Mouse (Mus musculus): Measurements from ENCODE around the gene Pxdn. TPM values are rescaled to one million over a fixed set of nuclear protein-coding genes. Genes with fewer than 3 reads are reported as not detected.

Pxdn gene
- polyA plus RNA-seq, 1 experiment from 2014 or later = 92.0 TPM

DNA sequence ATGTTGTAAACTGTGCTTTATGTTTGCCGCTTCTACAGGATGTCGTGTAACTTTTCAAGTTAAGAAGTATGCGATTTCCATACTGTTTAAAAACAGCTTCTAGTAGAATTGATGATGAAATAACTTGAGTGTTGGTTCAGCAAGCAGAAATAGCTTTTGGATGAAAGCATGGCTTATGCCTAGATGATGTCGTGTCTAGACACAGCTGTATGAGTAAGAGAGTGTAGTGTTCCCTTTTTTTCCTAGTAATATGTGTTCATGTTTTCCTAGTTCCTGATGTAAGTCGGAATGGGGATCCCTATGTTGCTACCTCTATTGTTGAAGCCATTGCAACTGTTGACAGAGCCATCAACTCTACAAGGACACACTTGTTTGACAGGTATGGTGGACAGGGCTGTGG lies 61.5 kb downstream of the Pxdn start:
- H3K4me3 ChIP-seq (ENCODE audit: control insufficient read depth in 1 of 2, insufficient read depth in 1 of 2, low read depth in 1 of 2, low read length in 2 of 2) = no peak overlapping the region
- peaks cover 97% of the 10 kb centered on the region for H3K36me3 ChIP-seq (ENCODE audit: control insufficient read depth, insufficient read depth, low read length)
- H3K27ac ChIP-seq (replicated peaks in 1 of 2; ENCODE audit: control insufficient read depth in 1 of 2, insufficient read depth in 1 of 2, low read depth in 2 of 2, low read length in 2 of 2) = no peak overlapping the region
- ATAC-seq (ENCODE audit: insufficient number of reproducible peaks, insufficient read depth, low FRiP score, low read depth) = no peak
- H3K4me2 ChIP-seq (ENCODE audit: low read length) = no peak overlapping the region
- no peaks in the 10 kb centered on the region for H3K27me3 ChIP-seq (ENCODE audit: control insufficient read depth, insufficient read depth, low read length)
- WGBS = 82% methylated on average over 5 of the region's 5 CpGs
- no peaks in the 10 kb centered on the region for H3K4me1 ChIP-seq (ENCODE audit: control insufficient read depth in 2 of 2, insufficient read depth in 2 of 2, low read length in 2 of 2)
- no peak overlapping the region for H3K9ac ChIP-seq (ENCODE audit: low read length)
- no peaks in the 10 kb centered on the region for H3K9me3 ChIP-seq (ENCODE audit: control insufficient read depth, low read length)

DNA sequence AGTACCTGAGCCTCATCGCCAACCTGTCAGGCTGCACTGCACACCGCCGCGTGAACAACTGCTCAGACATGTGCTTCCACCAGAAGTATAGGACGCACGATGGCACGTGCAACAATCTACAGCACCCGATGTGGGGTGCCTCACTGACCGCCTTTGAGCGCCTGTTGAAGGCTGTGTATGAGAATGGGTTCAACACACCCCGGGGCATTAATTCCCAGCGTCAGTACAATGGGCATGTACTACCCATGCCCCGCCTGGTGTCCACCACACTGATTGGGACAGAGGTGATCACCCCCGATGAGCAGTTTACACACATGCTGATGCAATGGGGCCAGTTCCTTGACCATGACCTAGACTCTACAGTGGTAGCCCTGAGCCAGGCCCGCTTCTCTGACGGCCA lies 64.5 kb downstream of the Pxdn start:
- Histone ChIP-seq H3K4me1 (ENCODE audit: control insufficient read depth in 2 of 2, insufficient read depth in 2 of 2, low read length in 2 of 2) (no peaks in the 10 kb centered on the region), H3K4me3 (ENCODE audit: control insufficient read depth in 1 of 2, insufficient read depth in 1 of 2, low read depth in 1 of 2, low read length in 2 of 2) (no peak overlapping the region), H3K27ac (replicated peaks in 1 of 2; ENCODE audit: control insufficient read depth in 1 of 2, insufficient read depth in 1 of 2, low read depth in 2 of 2, low read length in 2 of 2) (no peak overlapping the region), H3K36me3 (ENCODE audit: control insufficient read depth, insufficient read depth, low read length) (peaks cover 92% of the 10 kb centered on the region), H3K4me2 (ENCODE audit: low read length) (no peak overlapping the region), H3K9ac (ENCODE audit: low read length) (no peak overlapping the region), H3K27me3 (ENCODE audit: control insufficient read depth, insufficient read depth, low read length) (no peaks in the 10 kb centered on the region), H3K9me3 (ENCODE audit: control insufficient read depth, low read length) (no peaks in the 10 kb centered on the region)
- WGBS = 96% methylated on average over 16 of the region's 16 CpGs
- no peak for ATAC-seq (ENCODE audit: insufficient number of reproducible peaks, insufficient read depth, low FRiP score, low read depth)

DNA sequence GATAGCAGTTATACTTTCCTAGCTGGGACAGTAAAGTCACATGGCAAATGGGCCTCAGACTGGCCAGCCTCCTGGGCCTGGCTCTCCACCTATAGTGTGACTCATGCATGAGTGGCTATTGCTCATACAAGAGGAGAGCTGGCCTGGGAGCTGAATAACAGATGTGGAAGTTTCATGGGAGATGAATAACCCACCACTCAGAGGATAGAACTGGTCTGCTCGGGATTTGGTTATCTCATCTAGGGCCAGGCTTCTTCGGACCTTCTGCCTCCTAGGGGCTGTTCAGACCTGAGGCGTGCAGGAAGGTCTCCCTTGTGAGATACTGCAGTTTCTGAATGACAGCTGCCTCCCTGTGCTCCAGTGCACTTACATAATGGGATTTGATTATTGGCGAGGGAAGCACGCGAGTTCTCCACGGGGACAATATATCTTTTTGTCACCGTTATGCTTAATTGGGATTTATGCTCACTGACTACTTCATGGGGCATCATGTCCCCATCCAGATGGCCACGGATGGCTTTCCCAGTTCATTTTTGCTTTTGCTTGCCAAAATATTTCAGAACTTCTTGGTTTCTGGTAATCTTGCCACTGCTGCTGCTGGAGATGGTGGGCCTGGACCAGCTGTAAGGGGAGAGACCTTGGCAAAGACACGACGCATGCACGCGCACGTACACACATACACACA lies 66.4 kb downstream of the Pxdn start:
- Histone ChIP-seq H3K27me3 (ENCODE audit: control insufficient read depth, insufficient read depth, low read length) (no peaks in the 10 kb centered on the region), H3K36me3 (ENCODE audit: control insufficient read depth, insufficient read depth, low read length) (peaks cover 90% of the 10 kb centered on the region), H3K9me3 (ENCODE audit: control insufficient read depth, low read length) (no peaks in the 10 kb centered on the region), H3K9ac (ENCODE audit: low read length) (no peak overlapping the region), H3K4me1 (ENCODE audit: control insufficient read depth in 2 of 2, insufficient read depth in 2 of 2, low read length in 2 of 2) (no peaks in the 10 kb centered on the region), H3K4me3 (ENCODE audit: control insufficient read depth in 1 of 2, insufficient read depth in 1 of 2, low read depth in 1 of 2, low read length in 2 of 2) (no peak overlapping the region), H3K4me2 (ENCODE audit: low read length) (no peak overlapping the region), H3K27ac (replicated peaks in 1 of 2; ENCODE audit: control insufficient read depth in 1 of 2, insufficient read depth in 1 of 2, low read depth in 2 of 2, low read length in 2 of 2) (no peak overlapping the region)
- WGBS = 89% methylated on average over 14 of the region's 14 CpGs
- ATAC-seq (ENCODE audit: insufficient number of reproducible peaks, insufficient read depth, low FRiP score, low read depth) = no peak

DNA sequence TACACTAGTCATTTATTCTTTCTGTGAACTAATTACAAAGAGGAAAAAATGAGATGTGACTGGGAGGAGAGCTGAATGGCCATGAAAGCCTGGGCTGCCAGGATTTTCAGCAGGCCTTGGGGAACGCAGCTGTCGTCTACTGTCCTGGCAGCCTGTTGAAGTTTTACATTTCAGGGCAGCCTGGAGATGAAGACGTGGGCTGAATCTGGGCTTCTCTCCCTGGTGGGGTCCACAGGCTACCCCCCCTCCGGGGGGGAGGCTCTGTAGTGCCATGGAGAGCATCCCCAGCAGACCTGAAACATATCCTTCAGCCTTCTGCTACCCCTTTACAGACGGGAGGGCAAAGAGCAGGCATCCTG lies 66.9 kb downstream of the Pxdn start:
- ATAC-seq (ENCODE audit: insufficient number of reproducible peaks, insufficient read depth, low FRiP score, low read depth) = no peak
- WGBS = 89% methylated on average over 5 of the region's 5 CpGs
- Histone ChIP-seq H3K36me3 (ENCODE audit: control insufficient read depth, insufficient read depth, low read length) (peaks cover 90% of the 10 kb centered on the region), H3K27me3 (ENCODE audit: control insufficient read depth, insufficient read depth, low read length) (no peaks in the 10 kb centered on the region), H3K4me2 (ENCODE audit: low read length) (no peak overlapping the region), H3K9ac (ENCODE audit: low read length) (no peak overlapping the region), H3K27ac (replicated peaks in 1 of 2; ENCODE audit: control insufficient read depth in 1 of 2, insufficient read depth in 1 of 2, low read depth in 2 of 2, low read length in 2 of 2) (no peak overlapping the region), H3K4me3 (ENCODE audit: control insufficient read depth in 1 of 2, insufficient read depth in 1 of 2, low read depth in 1 of 2, low read length in 2 of 2) (no peak overlapping the region), H3K9me3 (ENCODE audit: control insufficient read depth, low read length) (no peaks in the 10 kb centered on the region), H3K4me1 (ENCODE audit: control insufficient read depth in 2 of 2, insufficient read depth in 2 of 2, low read length in 2 of 2) (no peaks in the 10 kb centered on the region)

DNA sequence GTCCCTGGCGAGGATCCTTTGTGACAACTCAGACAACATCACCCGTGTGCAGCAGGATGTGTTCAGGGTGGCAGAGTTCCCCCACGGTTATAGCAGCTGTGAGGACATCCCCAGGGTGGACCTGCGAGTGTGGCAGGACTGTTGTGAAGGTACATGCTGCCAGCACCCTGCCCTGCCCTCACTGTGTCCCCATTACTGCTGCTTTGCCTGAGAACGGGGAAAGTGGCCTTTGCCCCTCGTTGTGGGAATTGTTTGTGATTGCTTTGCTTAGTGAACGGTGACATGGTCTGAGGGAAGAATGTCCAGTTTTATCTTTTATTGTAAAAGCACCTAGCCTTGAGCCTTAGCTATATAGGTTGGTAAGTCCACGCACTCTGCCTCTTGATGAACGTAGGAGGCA lies 69.2 kb downstream of the Pxdn start:
- Histone ChIP-seq H3K27me3 (ENCODE audit: control insufficient read depth, insufficient read depth, low read length) (no peaks in the 10 kb centered on the region), H3K9ac (ENCODE audit: low read length) (no peak overlapping the region), H3K4me3 (ENCODE audit: control insufficient read depth in 1 of 2, insufficient read depth in 1 of 2, low read depth in 1 of 2, low read length in 2 of 2) (no peak overlapping the region), H3K36me3 (ENCODE audit: control insufficient read depth, insufficient read depth, low read length) (peaks cover 90% of the 10 kb centered on the region), H3K4me2 (ENCODE audit: low read length) (no peak overlapping the region), H3K27ac (replicated peaks in 1 of 2; ENCODE audit: control insufficient read depth in 1 of 2, insufficient read depth in 1 of 2, low read depth in 2 of 2, low read length in 2 of 2) (no peak overlapping the region), H3K9me3 (ENCODE audit: control insufficient read depth, low read length) (no peaks in the 10 kb centered on the region), H3K4me1 (ENCODE audit: control insufficient read depth in 2 of 2, insufficient read depth in 2 of 2, low read length in 2 of 2) (no peaks in the 10 kb centered on the region)
- no peak for ATAC-seq (ENCODE audit: insufficient number of reproducible peaks, insufficient read depth, low FRiP score, low read depth)
- 82% methylated on average over 9 of the region's 9 CpGs for WGBS

DNA sequence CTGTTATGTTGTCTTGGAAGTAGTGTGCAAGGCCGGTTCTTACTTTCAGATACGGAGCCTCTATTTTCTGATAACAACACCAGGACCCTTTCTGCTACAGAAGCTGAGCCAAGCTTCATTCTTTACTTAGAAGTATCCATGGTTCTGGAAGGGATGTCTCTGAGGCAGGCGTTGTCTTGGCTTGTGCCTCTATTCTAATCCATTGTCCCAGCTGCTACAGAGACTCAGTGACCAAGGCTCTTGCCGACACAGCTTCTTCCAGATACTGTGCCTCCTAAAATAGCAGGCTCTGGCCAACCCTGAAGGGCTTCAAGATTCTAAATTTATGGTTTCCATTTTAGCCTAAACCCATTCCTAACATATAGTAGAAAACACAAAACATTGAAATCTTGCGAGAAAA lies 71.3 kb downstream of the Pxdn start:
- H3K4me3 ChIP-seq (ENCODE audit: control insufficient read depth in 1 of 2, insufficient read depth in 1 of 2, low read depth in 1 of 2, low read length in 2 of 2) = no peak overlapping the region
- H3K4me2 ChIP-seq (ENCODE audit: low read length) = no peak overlapping the region
- H3K36me3 ChIP-seq (ENCODE audit: control insufficient read depth, insufficient read depth, low read length) = peaks cover 90% of the 10 kb centered on the region
- no peak for ATAC-seq (ENCODE audit: insufficient number of reproducible peaks, insufficient read depth, low FRiP score, low read depth)
- 67% methylated on average over 5 of the region's 5 CpGs for WGBS
- H3K9ac ChIP-seq (ENCODE audit: low read length) = no peak overlapping the region
- H3K4me1 ChIP-seq (ENCODE audit: control insufficient read depth in 2 of 2, insufficient read depth in 2 of 2, low read length in 2 of 2) = no peaks in the 10 kb centered on the region
- H3K9me3 ChIP-seq (ENCODE audit: control insufficient read depth, low read length) = no peaks in the 10 kb centered on the region
- no peaks in the 10 kb centered on the region for H3K27me3 ChIP-seq (ENCODE audit: control insufficient read depth, insufficient read depth, low read length)
- no peak overlapping the region for H3K27ac ChIP-seq (replicated peaks in 1 of 2; ENCODE audit: control insufficient read depth in 1 of 2, insufficient read depth in 1 of 2, low read depth in 2 of 2, low read length in 2 of 2)

DNA sequence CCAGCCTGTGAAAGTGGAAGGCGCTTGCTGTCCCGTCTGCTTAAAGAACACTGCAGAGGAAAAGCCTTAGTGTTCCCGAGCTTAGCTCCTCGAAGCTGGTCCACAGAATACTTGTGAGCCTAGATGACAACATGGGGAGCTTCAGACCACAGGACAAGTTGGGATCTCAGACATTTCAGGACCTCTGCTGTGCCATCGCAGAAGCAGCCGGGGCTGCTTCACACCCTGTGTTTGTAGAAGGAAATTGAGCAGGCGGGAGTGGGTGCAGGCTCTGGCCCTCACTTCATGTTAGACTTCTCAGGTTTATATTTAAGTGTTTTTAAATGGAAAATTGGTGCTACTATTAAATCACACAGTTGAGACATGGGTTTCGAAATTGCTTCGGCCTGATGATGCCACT lies 78.1 kb downstream of the Pxdn start:
- Histone ChIP-seq H3K4me3 (ENCODE audit: control insufficient read depth in 1 of 2, insufficient read depth in 1 of 2, low read depth in 1 of 2, low read length in 2 of 2) (no peak overlapping the region), H3K27ac (replicated peaks in 1 of 2; ENCODE audit: control insufficient read depth in 1 of 2, insufficient read depth in 1 of 2, low read depth in 2 of 2, low read length in 2 of 2) (no peak overlapping the region), H3K9me3 (ENCODE audit: control insufficient read depth, low read length) (no peaks in the 10 kb centered on the region), H3K9ac (ENCODE audit: low read length) (no peak overlapping the region), H3K36me3 (ENCODE audit: control insufficient read depth, insufficient read depth, low read length) (peaks cover 84% of the 10 kb centered on the region), H3K4me2 (ENCODE audit: low read length) (no peak overlapping the region), H3K4me1 (ENCODE audit: control insufficient read depth in 2 of 2, insufficient read depth in 2 of 2, low read length in 2 of 2) (no peaks in the 10 kb centered on the region), H3K27me3 (ENCODE audit: control insufficient read depth, insufficient read depth, low read length) (no peaks in the 10 kb centered on the region)
- WGBS = 86% methylated on average over 9 of the region's 9 CpGs
- ATAC-seq (ENCODE audit: insufficient number of reproducible peaks, insufficient read depth, low FRiP score, low read depth) = no peak

DNA sequence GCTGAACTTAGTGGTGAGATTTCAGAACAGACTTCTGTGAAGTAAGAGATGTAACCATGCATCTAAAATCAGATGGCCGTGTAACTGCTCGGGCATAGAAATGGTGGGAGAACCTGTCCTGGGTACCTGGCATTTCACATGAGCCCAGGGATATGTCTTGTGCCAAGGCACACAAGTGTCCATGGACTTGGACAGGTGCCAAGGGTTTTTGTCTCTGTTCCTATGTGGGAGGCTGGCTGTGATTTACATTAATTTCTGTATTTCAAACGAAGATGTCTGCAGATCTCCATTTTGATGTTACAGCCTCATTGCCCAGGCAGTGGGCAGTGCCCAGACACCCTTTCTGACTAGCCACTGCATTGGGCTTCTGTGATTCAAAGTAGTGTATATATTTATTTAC lies 79.7 kb downstream of the Pxdn start:
- no peaks in the 10 kb centered on the region for H3K4me1 ChIP-seq (ENCODE audit: control insufficient read depth in 2 of 2, insufficient read depth in 2 of 2, low read length in 2 of 2)
- H3K9ac ChIP-seq (ENCODE audit: low read length) = no peak overlapping the region
- no peak overlapping the region for H3K4me2 ChIP-seq (ENCODE audit: low read length)
- H3K9me3 ChIP-seq (ENCODE audit: control insufficient read depth, low read length) = no peaks in the 10 kb centered on the region
- H3K27ac ChIP-seq (replicated peaks in 1 of 2; ENCODE audit: control insufficient read depth in 1 of 2, insufficient read depth in 1 of 2, low read depth in 2 of 2, low read length in 2 of 2) = no peak overlapping the region
- H3K4me3 ChIP-seq (ENCODE audit: control insufficient read depth in 1 of 2, insufficient read depth in 1 of 2, low read depth in 1 of 2, low read length in 2 of 2) = no peak overlapping the region
- no peak for ATAC-seq (ENCODE audit: insufficient number of reproducible peaks, insufficient read depth, low FRiP score, low read depth)
- H3K27me3 ChIP-seq (ENCODE audit: control insufficient read depth, insufficient read depth, low read length) = no peaks in the 10 kb centered on the region
- WGBS = 86% methylated on average over 3 of the region's 3 CpGs
- H3K36me3 ChIP-seq (ENCODE audit: control insufficient read depth, insufficient read depth, low read length) = peaks cover 70% of the 10 kb centered on the region
